Comparison of ENCODE assay signal across 20 mouse cellular contexts in the genomic region with DNA sequence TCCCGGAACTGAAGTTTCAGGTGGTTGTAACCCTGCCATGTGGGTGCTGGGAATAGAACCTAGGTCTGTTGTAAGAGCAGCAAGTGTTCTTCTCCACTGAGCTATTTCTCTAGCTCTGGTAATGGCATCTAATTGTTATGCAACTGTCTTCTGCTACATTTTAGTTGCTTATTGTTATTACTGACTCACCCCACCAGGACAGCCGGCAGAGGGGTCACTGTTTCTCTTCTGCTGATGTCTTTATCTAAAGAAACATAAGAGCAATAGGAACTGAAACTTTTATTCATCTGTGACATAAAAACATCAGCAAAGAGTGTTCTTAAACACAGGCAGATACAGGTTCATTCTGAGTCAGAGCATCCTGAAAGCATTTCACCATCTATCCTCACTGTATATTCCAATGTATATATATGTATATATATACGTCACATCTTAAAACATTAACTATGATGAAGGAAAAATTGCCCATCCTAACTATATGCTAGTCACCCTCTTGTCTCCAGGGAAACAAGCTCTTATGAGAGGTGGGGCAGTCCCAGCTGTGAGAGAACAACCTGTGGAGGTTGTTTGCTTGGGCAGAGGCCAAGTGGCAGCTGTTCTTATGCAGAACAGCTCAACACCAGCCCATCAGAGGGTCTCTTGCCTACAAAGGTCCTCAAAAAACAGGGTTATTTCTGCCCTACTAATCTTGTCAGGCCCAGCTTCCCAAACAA.
DNase-seq lines count a peak whose midpoint lies in the region; ATAC-seq and TF ChIP-seq lines count a peak whose summit lies in the region.
"Had no signal": no experiment of that assay in that cellular context is flagged by ENCODE, and none has a peak within 500 bp of the region (broad histone marks: within the 10 kb centered on the region; RNA-seq: fewer than 3 reads in every experiment).

No protein-coding gene starts in this region.

- whole genome bisulfite sequencing in forebrain, embryonic 14.5 days, result 92% methylated on average over 3 of the region's 3 CpGs
- 88% methylated on average over 3 of the region's 3 CpGs for WGBS in forebrain, postnatal 0 days
- 85% methylated on average over 3 of the region's 3 CpGs for WGBS in limb, embryonic 15.5 days
- WGBS in limb, embryonic 10.5 days, result 89% methylated on average over 3 of the region's 3 CpGs

- no peak overlapping the region for H3K4me2 ChIP-seq in forebrain, embryonic 14.5 days (ENCODE audit: low read length)
- no peak overlapping the region for H3K4me2 ChIP-seq in forebrain, postnatal 0 days (ENCODE audit: low read depth)
- H3K4me2 ChIP-seq in limb, embryonic 15.5 days, result no peak overlapping the region
- H3K4me2 ChIP-seq: liver, embryonic 13.5 days; lung, embryonic 15.5 days; midbrain, embryonic 11.5 days; neural tube, embryonic 15.5 days had no signal

- H3K9me3 ChIP-seq in forebrain, embryonic 14.5 days (replicated peaks; ENCODE audit: control insufficient read depth, low read length), result no peaks in the 10 kb centered on the region
- H3K9me3 ChIP-seq in forebrain, postnatal 0 days (ENCODE audit: low read length), result no peaks in the 10 kb centered on the region
- H3K9me3 ChIP-seq in limb, embryonic 15.5 days, result no peaks in the 10 kb centered on the region
- H3K9me3 ChIP-seq in limb, embryonic 10.5 days (replicated peaks), result no peaks in the 10 kb centered on the region
- H3K9me3 ChIP-seq: embryonic facial prominence, embryonic 10.5 days; liver, embryonic 13.5 days; lung, embryonic 15.5 days; neural tube, embryonic 15.5 days had no signal

- no peak overlapping the region for H3K27ac ChIP-seq in forebrain, embryonic 14.5 days (ENCODE audit: low read depth, low read length)
- H3K27ac ChIP-seq in forebrain, postnatal 0 days (ENCODE audit: low read depth, low read length), result no peak overlapping the region
- peak overlapping the region; percentile 9; the same call in 1 of the 2 replicates for H3K27ac ChIP-seq in limb, embryonic 15.5 days
- no peak overlapping the region for H3K27ac ChIP-seq in limb, embryonic 10.5 days
- H3K27ac ChIP-seq: embryonic facial prominence, embryonic 10.5 days; liver, embryonic 13.5 days; lung, embryonic 15.5 days had no signal

- no peak for TF ChIP-seq CTCF in forebrain, postnatal 0 days (IDR thresholded peaks at IDR 0.05; ENCODE audit: low read depth)

- no peak for ATAC-seq in forebrain, embryonic 14.5 days
- ATAC-seq in forebrain, postnatal 0 days, result no peak
- ATAC-seq in limb, embryonic 15.5 days (ENCODE audit: insufficient number of reproducible peaks, low FRiP score, low TSS enrichment, low read depth), result no peak
- ATAC-seq in granulocyte monocyte progenitor cell, adult 5-6 weeks (replicated peaks; ENCODE audit: poor library complexity, severe bottlenecking), result peak; percentile 71

- H3K4me3 ChIP-seq in forebrain, embryonic 14.5 days (ENCODE audit: low read depth, low read length), result no peak overlapping the region
- no peak overlapping the region for H3K4me3 ChIP-seq in forebrain, postnatal 0 days (ENCODE audit: low read depth, low read length)
- no peak overlapping the region for H3K4me3 ChIP-seq in limb, embryonic 15.5 days
- H3K4me3 ChIP-seq in limb, embryonic 10.5 days, result no peak overlapping the region
- H3K4me3 ChIP-seq: embryonic facial prominence, embryonic 10.5 days; liver, embryonic 13.5 days; lung, embryonic 15.5 days; neural tube, embryonic 15.5 days had no signal

- H3K9ac ChIP-seq in forebrain, embryonic 14.5 days (ENCODE audit: low read length), result no peak overlapping the region
- H3K9ac ChIP-seq in forebrain, postnatal 0 days, result no peak overlapping the region
- no peak overlapping the region for H3K9ac ChIP-seq in limb, embryonic 15.5 days
- H3K9ac ChIP-seq: liver, embryonic 13.5 days; lung, embryonic 15.5 days; neural tube, embryonic 15.5 days had no signal

- peak; percentile 14 for DNase-seq in forebrain, embryonic 14.5 days (ENCODE audit: low spot score)
- no peak for DNase-seq in forebrain, postnatal 0 days
- no peak for DNase-seq in limb, embryonic 10.5 days (ENCODE audit: low spot score)
- peak; percentile 63 to 69 for DNase-seq in B cell, adult 2 months
- no peak for DNase-seq in adrenal gland, postnatal 10 days
- DNase-seq in heart, adult 11 months, result no peak
- DNase-seq: adrenal gland, postnatal 25 days; cerebellum, adult 18-20 months; gastrocnemius, postnatal 25 days; kidney, adult 11 months; liver, embryonic 13.5 days; lung, postnatal 4 days; right cerebral cortex, postnatal 14 days; thymus, postnatal 25 days had no signal

- H3K36me3 ChIP-seq in forebrain, embryonic 14.5 days (ENCODE audit: control insufficient read depth, insufficient read depth, low read length), result 0 out of 2 replicates have a peak, but pooled peaks cover 7% of the 10 kb centered on the region
- H3K36me3 ChIP-seq in forebrain, postnatal 0 days (ENCODE audit: insufficient read depth), result peaks cover 11% of the 10 kb centered on the region
- H3K36me3 ChIP-seq in limb, embryonic 15.5 days, result peaks cover 35% of the 10 kb centered on the region
- H3K36me3 ChIP-seq in limb, embryonic 10.5 days, result peaks cover 29% of the 10 kb centered on the region

- no peaks in the 10 kb centered on the region for H3K27me3 ChIP-seq in forebrain, embryonic 14.5 days (replicated peaks; ENCODE audit: control insufficient read depth, insufficient read depth, low read length)
- no peaks in the 10 kb centered on the region for H3K27me3 ChIP-seq in forebrain, postnatal 0 days (ENCODE audit: insufficient read depth, low read length)
- H3K27me3 ChIP-seq in limb, embryonic 15.5 days, result no peaks in the 10 kb centered on the region
- H3K27me3 ChIP-seq in limb, embryonic 10.5 days (ENCODE audit: low read depth, poor library complexity, severe bottlenecking), result no peaks in the 10 kb centered on the region
- H3K27me3 ChIP-seq: liver, embryonic 13.5 days; lung, embryonic 15.5 days; neural tube, embryonic 15.5 days had no signal

- peaks cover 19% of the 10 kb centered on the region for H3K4me1 ChIP-seq in forebrain, embryonic 14.5 days (ENCODE audit: control insufficient read depth, insufficient read depth, low read length)
- H3K4me1 ChIP-seq in forebrain, postnatal 0 days (ENCODE audit: insufficient read depth), result peaks cover 14% of the 10 kb centered on the region
- H3K4me1 ChIP-seq in limb, embryonic 15.5 days, result peaks cover 6% of the 10 kb centered on the region; the same call in 1 of the 2 replicates
- peaks cover 14% of the 10 kb centered on the region; the same call in 1 of the 2 replicates for H3K4me1 ChIP-seq in limb, embryonic 10.5 days
- H3K4me1 ChIP-seq: liver, embryonic 13.5 days; lung, embryonic 15.5 days had no signal

Comparison
In these comparisons a context has a peak if more than half of its experiments do, and no peak if none do; other contexts are left out.
1. DNase-seq: peak in forebrain, embryonic 14.5 days (single experiment) and B cell, adult 2 months (2 of 2); none in forebrain, postnatal 0 days (single experiment), limb, embryonic 10.5 days (single experiment), adrenal gland, postnatal 10 days (single experiment) and heart, adult 11 months (single experiment).